Mouse (Mus musculus) forebrain, embryonic 10.5 days (tissue): ENCODE results near the gene Ank2. TPM values are rescaled to one million over a fixed set of nuclear protein-coding genes. Genes with fewer than 3 reads are reported as not detected.
A peak's percentile ranks its signal among the peaks of the same experiment; 100 is the strongest.

Experiments
- DNase-seq: peaks from one replicate; pipeline ENCODE4 v3.0.0-alpha.2; 2017; ENCODE audit warnings: low spot score; ENCODE audit errors: extremely low spot score
- H3K27ac ChIP-seq: fragments of 300-500 bp; sonication (generic); 2 replicates; pipeline ENCODE4 v1.5.1; 2016; ENCODE audit warnings: mild to moderate bottlenecking
- H3K27me3 ChIP-seq: fragments of 300-500 bp; sonication (generic); 2 replicates; pipeline ENCODE4 v1.6.1; 2016; ENCODE audit warnings: mild to moderate bottlenecking; ENCODE audit not compliant: poor library complexity, severe bottlenecking
- H3K36me3 ChIP-seq: fragments of 300-500 bp; sonication (generic); replicated peaks from 2 replicates; pipeline ENCODE4 v1.6.1; 2016; ENCODE audit warnings: mild to moderate bottlenecking, moderate library complexity
- H3K4me1 ChIP-seq: fragments of 300-500 bp; sonication (generic); 2 replicates; pipeline ENCODE4 v1.6.1; 2016
- H3K4me3 ChIP-seq: fragments of 300-500 bp; sonication (generic); 2 replicates; pipeline ENCODE4 v1.5.1; 2016; ENCODE audit warnings: mild to moderate bottlenecking, moderate library complexity
- H3K9me3 ChIP-seq: fragments of 300-500 bp; sonication (generic); 2 replicates; pipeline ENCODE4 v1.6.1; 2016; ENCODE audit warnings: mild to moderate bottlenecking, moderate library complexity
- WGBS: fragments of 180-500 bp; shearing (Covaris S2); methylation state at CpG from one replicate; pipeline ENCODE4 v1.1.7; 2016; 5-methylcytosine and 5-hydroxymethylcytosine counted together
- microRNA counts: library from miRNA; unstranded; fragments of <30 nt; microRNA quantifications from one replicate; lab custom pipeline; 2017
- microRNA-seq: library from miRNA; unstranded; fragments of <30 nt; microRNA quantifications from one replicate; pipeline ENCODE4, GENCODE M21; 2017
- polyA plus RNA-seq: library from polyadenylated mRNA; unstranded; fragments of >200 nt; fragmentation: Nextera tagmentation; extraction: Ambion mirVana; gene quantifications from 2 replicates; pipeline ENCODE4 v1.2.1, GENCODE M21; 2016

Ank2 gene
- polyA plus RNA-seq, 1 experiment from 2014 or later: 36.3 TPM

DNA sequence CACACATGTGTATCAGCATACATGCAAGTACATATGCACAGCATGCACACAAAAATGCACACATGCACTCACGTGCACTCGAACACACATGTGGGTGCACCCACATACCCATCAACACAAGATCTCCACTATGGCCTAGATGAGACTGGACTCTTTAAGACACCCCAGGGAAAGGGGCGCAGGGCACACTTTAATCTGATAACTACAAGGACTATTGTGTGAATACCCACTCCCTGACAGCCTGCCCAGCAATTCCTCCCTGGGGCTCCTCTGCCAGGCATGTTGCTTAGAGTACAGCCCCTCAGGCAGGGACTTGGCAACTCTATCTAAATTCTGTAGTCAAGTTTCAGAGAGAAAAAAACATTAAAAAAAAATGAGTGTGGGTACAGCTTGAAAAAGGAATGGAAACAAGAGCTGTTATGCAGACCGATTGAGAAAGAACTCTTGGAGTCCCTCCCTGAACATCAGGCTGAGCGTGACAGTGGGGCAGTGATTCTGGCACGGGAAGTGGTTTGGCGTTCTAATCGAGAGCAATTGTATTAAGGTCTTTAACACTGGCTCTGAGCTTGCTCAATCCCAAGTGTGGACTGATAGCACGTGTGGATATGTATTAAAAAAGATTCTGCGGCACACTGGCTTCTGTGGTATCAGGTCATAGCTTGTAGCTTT lies 580.2 kb downstream of the Ank2 start:
- H3K9me3 ChIP-seq: no peaks in the 10 kb centered on the region
- no peaks in the 10 kb centered on the region for H3K27me3 ChIP-seq
- H3K4me3 ChIP-seq: no peak overlapping the region
- H3K4me1 ChIP-seq: no peaks in the 10 kb centered on the region
- H3K27ac ChIP-seq: no peak overlapping the region
- DNase-seq: no peak
- H3K36me3 ChIP-seq: peaks cover 12% of the 10 kb centered on the region
- WGBS: 91% methylated on average over 10 of the region's 10 CpGs

DNA sequence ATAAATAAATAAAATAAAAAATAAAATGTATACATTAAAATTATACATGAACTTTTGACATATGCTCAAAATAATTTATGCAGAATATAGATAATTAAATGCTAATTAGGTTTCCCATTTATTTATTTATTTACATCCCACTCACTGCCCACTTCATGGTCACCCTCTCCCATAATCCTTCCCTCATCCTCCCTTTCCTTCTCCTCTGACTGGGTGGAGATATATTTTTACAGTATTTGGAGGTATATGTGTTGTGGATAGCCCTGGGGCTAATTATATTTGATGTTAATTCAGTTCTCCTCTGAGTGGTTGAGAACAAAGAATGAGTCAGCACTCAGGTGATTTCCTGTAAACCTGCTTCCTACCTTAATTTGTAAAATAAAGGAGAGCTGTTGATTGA lies 582.8 kb downstream of the Ank2 start:
- DNase-seq: no peak
- H3K36me3 ChIP-seq: no peaks in the 10 kb centered on the region
- H3K4me3 ChIP-seq: no peak overlapping the region
- H3K27me3 ChIP-seq: no peaks in the 10 kb centered on the region
- no peak overlapping the region for H3K27ac ChIP-seq
- H3K4me1 ChIP-seq: no peaks in the 10 kb centered on the region
- no peaks in the 10 kb centered on the region for H3K9me3 ChIP-seq

GRCm38 (mm10) chr3:126903543-126903942 lies 595.6 kb downstream of the Ank2 start:
- 20% methylated on average over 3 of the region's 3 CpGs for WGBS
- peak; percentile 23 for DNase-seq
- no peak overlapping the region for H3K4me3 ChIP-seq
- no peaks in the 10 kb centered on the region for H3K36me3 ChIP-seq
- no peaks in the 10 kb centered on the region for H3K27me3 ChIP-seq
- no peak overlapping the region for H3K27ac ChIP-seq
- H3K4me1 ChIP-seq: no peaks in the 10 kb centered on the region
- no peaks in the 10 kb centered on the region for H3K9me3 ChIP-seq

DNA sequence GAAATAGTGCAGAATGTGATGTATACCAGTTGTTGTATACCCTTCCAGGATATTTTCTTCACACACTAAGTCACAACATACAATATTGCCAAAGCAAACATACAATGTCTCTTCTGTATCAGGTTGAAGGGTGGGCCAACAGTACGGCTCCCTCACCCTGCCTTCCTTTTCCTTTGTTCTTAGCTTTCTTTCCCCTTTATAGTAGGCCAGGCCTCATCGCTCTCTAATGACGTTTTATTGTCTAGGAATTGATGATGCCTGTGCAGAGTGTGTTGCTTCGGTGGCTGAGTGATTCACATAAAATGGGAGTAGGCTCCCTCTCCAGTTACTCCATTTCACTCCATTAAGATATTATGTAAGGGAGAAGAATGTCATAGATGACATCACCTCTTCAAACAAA lies 612.5 kb downstream of the Ank2 start:
- no peak overlapping the region for H3K27ac ChIP-seq
- H3K9me3 ChIP-seq: no peaks in the 10 kb centered on the region
- no peak overlapping the region for H3K4me3 ChIP-seq
- 85% methylated on average over 4 of the region's 4 CpGs for WGBS
- no peak for DNase-seq
- H3K4me1 ChIP-seq: no peaks in the 10 kb centered on the region
- no peaks in the 10 kb centered on the region for H3K36me3 ChIP-seq
- H3K27me3 ChIP-seq: no peaks in the 10 kb centered on the region

GRCm38 (mm10) chr3:126886090-126886489 lies 613.1 kb downstream of the Ank2 start:
- no peak overlapping the region for H3K4me3 ChIP-seq

GRCm38 (mm10) chr3:126878233-126878632 lies 620.9 kb downstream of the Ank2 start:
- WGBS: 70% methylated on average over 1 of the region's 1 CpGs
- DNase-seq: no peak

More at GRCm38 (mm10) chr3:126886090-126886489, 613.1 kb downstream of the Ank2 start:
- WGBS: 83% methylated on average over 4 of the region's 4 CpGs
- Histone ChIP-seq H3K36me3 (no peaks in the 10 kb centered on the region), H3K9me3 (no peaks in the 10 kb centered on the region), H3K4me1 (no peaks in the 10 kb centered on the region), H3K27me3 (no peaks in the 10 kb centered on the region), H3K27ac (no peak overlapping the region)
- DNase-seq: no peak

More at GRCm38 (mm10) chr3:126878233-126878632, 620.9 kb downstream of the Ank2 start:
- Histone ChIP-seq H3K27me3 (no peaks in the 10 kb centered on the region), H3K9me3 (no peaks in the 10 kb centered on the region), H3K27ac (no peak overlapping the region), H3K4me3 (no peak overlapping the region), H3K36me3 (no peaks in the 10 kb centered on the region), H3K4me1 (no peaks in the 10 kb centered on the region)

MicroRNA genes within 50 kb of the gene (microRNA counts, 519-probe panel; counts per million panel counts)
- microRNA mmu-miR-302a (lab: Ali Mortazavi, UCI) (5,845 counts per million, percentile 90 among the panel's probes with 10 or more counts), microRNA mmu-miR-302b (lab: Ali Mortazavi, UCI) (341 counts per million, percentile 65 among the panel's probes with 10 or more counts), microRNA mmu-miR-302c (lab: Ali Mortazavi, UCI) (1,651 counts per million, percentile 67 among the panel's probes with 10 or more counts), microRNA mmu-miR-302d (lab: Ali Mortazavi, UCI) (6,605 counts per million, percentile 95 among the panel's probes with 10 or more counts), microRNA mmu-miR-367 (lab: Ali Mortazavi, UCI) (4,403 counts per million, percentile 79 among the panel's probes with 10 or more counts)

Small RNAs within 50 kb of the gene (microRNA-seq; reads per million reads assigned to microRNA genes)
- gene Gm44494: not detected
- 11,711 reads per million, percentile 95 among the genes with 10 or more reads in this experiment for gene Mir302a
- 6,847 reads per million, percentile 91 among the genes with 10 or more reads in this experiment for gene Mir302b
- 1,434 reads per million, percentile 77 among the genes with 10 or more reads in this experiment for gene Mir302c
- 9,137 reads per million, percentile 94 among the genes with 10 or more reads in this experiment for gene Mir302d
- gene Mir367: 12.6 reads per million, percentile 24 among the genes with 10 or more reads in this experiment

Other genes starting within 250 kb of the Ank2 start
- 83.9 and 88.7 TPM in 2 replicates for gene Larp7, start 54.0 kb upstream of the Ank2 start, polyA plus RNA-seq
- gene Zgrf1, start 54.1 kb upstream of the Ank2 start, polyA plus RNA-seq: 20.8 and 25.3 TPM in 2 replicates
- gene Neurog2, start 133.8 kb upstream of the Ank2 start, polyA plus RNA-seq: 20.2 and 28.0 TPM in 2 replicates